Mouse (Mus musculus) neutrophil, adult 5-6 weeks (primary cell): ENCODE measurements around the gene Anapc16. TPM values are rescaled to one million over a fixed set of nuclear protein-coding genes. Genes with fewer than 3 reads are reported as not detected.
"Not testable (repeated sequence)": the region's sequence is repeated elsewhere in the genome, so short reads cannot be mapped to it uniquely, and the experiment has no call there.

Source experiments
- ATAC-seq: fragments of 151-379, 151-347 bp; 2 replicates; pipeline ENCODE4 v1.8.0; 2017; ENCODE audit warnings: mild to moderate bottlenecking, moderate TSS enrichment; ENCODE audit not compliant: insufficient number of reproducible peaks, poor library complexity, low FRiP score, severe bottlenecking; ENCODE audit errors: extremely low read depth
- total RNA-seq: library from RNA; stranded (forward); fragments of 200-1000 nt; gene quantifications from 2 replicates; pipeline ENCODE4 v1.2.3, GENCODE M21; 2017

Anapc16 gene
- total RNA-seq, 1 experiment from 2014 or later = 56.3 TPM

GRCm38 (mm10) chr10:60003213-60003752 is 348 bp upstream of the Anapc16 start:
- no peak for ATAC-seq

DNA sequence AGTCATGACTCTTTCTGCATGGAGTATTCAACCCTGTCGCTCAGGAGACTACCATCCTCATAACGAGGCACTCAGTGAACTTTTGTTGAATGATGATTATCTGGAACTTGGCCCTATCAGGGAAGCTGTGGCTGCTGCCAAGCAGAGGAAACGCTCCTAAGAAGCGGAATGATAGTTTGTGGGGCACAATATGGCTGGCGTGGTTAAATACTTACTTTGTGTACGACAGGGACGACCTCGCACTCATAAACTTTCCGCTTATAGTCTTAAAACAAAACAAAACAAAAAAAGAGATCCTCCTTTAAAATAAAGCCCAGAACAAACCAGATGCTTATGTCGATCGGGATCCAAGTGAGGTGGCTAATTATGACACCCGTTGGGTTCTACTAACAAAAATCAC is 732 bp downstream of the Anapc16 start:
- no peak for ATAC-seq

DNA sequence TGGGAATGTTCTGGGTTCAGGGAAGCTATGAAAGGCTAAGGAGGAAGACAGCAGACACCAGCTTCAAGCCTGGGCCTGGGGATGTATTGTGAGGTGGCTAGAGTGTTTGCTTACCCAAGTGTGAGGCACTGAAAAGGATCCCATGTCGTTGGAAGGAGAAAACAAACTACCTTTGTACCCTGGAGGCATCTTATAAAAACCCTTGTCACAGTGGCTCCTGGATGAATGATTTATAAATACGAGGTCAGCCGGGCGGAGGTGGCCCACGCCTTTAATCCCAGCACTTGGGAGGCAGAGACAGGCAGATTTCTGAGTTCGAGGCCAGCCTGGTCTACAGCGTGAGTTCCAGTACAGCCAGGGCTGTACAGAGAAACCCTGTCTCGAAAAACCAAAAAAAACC is 1.3 kb downstream of the Anapc16 start:
- ATAC-seq = not testable (repeated sequence)

- no peak for ATAC-seq
Observed at GRCm38 (mm10) chr10:59999057-59999456, 3.9 kb downstream of the Anapc16 start.

DNA sequence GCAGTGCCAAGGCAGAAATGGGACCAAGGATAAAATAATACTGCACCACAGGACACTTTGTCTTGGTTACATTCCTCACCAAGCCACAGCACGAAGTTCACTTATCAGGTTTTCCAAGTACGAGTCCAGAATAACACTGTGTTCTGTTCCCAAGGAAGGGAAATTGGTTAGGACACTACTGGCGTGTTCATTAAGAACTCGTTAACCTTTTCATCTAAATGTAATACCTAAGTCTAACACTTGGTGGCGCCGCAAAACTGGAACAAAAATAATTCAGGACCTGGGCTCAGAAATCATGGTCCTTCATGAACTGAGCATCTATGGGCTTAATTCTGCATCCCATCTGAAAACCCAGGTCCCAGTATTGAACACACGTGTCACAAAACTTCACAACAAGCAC is 5.3 kb downstream of the Anapc16 start:
- peak; percentile 57; the same call in 1 of the 2 replicates for ATAC-seq

GRCm38 (mm10) chr10:59995889-59996288 is 7.0 kb downstream of the Anapc16 start:
- no peak for ATAC-seq

DNA sequence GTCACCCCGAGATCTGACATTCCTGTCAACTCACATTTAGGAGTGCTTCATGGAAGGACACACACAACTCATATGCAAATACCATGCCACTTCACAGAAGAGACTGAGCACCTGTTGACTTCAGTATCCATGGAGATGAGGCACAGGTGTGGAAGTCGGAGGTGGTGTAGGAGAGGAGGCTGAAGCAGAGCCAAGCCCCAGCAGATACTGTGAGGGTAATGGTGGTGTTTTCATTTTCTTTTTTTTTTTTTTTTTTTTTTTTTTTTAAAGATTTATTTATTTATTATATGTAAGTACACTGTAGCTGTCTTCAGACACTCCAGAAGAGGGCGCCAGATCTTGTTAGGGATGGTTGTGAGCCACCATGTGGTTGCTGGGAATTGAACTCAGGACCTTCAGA is 9.1 kb downstream of the Anapc16 start:
- not testable (repeated sequence) for ATAC-seq

GRCm38 (mm10) chr10:59992024-59992423 is 10.9 kb downstream of the Anapc16 start:
- no peak for ATAC-seq

DNA sequence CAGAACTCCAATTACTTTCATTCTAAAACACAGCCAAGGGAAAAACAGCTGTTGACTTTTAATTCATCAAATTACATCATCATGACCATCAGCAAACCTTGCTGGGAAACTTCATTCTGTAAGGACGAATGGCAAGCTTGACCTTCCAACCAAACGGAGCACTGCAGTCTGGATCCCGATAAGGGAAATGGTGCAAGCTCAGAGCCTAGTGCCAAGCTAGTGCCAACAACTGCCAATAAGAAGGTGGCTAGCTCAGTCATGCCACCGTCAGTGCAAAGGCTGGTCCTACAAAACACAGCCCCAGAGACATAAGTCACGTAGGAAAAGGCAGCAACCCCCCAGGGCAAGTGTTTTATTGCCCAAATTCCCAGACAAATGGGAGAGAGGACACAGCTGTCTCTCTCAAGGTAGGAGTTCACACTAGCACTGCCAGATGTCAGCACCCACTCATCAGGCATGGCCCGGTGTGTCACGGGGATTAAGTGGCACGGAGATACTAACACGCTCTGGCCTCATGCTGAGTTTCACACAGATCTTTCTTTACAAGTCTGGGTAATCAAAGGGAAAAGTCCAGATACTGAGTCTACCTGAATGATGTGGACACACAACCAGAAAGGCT is 11.6 kb downstream of the Anapc16 start:
- ATAC-seq = no peak

DNA sequence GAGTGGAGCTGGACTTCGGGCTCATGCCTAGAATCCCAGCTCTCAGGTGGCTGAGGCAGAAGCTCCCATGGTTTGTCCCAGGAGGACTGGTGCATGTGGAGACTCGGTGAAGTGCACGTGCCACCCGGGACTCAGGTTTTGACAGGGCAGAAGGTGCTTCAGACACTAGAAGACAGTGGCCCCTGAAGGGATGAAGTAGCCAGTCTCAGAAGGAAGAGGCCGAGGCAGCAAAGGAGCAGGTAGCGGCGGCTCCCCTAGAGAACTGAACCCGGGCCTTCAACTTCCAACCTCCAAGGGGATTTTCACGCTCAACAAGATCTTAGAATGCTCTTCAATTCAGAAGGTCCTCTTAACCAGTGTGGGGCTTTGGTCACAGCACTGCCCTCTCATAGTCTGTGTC is 12.5 kb downstream of the Anapc16 start:
- no peak for ATAC-seq

DNA sequence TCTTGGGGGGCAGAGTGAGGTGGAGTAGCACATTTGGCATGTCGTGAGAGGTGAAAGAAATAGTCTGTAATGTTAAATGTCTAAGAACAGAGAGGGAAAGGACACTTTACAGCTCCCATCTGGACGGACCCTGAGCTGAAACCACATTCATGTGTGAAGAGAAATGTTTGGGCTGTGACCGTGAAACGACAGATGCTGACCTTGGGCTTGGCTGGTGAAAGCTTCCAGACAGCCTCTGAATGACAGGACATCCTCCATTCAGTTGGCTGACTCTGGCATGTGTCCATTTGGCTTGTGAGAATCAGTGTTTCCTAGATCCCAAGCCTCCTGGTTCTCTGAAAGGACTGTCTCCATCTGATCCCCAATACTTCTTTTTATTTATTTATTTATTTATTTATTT is 14.9 kb downstream of the Anapc16 start:
- ATAC-seq = no peak

DNA sequence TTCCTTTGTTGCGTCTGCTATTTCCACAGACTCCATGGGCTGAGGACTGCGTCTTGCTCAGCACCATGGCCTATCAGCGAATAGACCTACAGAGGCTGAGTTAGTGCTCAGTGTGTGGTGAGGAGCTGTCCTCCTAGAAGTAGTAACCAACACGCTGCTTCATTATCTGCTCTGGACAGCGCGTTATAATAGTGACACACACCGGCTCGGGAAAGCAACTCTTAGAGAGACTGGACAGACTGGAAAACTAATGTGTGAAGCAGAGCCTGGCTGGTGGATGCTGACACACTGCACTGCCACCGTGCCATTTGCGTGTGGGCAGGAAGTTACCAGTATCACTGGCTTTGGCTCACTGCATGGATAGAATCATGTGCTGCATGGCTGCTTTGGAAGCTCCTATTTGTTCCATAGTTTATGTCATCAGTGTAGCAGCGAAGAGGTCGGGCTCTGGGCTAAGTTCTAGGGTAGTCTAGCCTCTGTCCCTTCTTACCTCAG is 20.5 kb downstream of the Anapc16 start:
- ATAC-seq = no peak

- ATAC-seq = no peak
Observed at GRCm38 (mm10) chr10:59981792-59982191, 21.1 kb downstream of the Anapc16 start.

DNA sequence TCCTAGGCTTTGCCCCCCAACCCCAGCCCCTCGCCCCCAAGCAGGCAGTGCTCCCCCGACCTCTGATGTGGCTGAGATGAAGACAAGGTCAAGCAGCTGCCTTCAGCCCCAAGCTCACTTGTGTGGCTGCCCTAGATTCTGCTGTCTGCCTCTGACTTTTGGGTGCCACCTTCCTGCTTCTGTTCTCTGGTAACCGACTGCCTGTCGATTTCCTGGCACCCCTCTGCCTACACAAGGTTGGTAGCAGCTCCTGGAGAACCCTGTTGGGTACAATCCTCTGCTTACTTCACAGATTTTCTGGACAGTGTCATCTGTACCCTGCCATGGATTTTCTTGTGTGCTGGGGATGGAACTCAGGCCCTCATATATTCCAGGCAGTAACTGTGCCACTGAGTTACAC is 21.6 kb downstream of the Anapc16 start:
- ATAC-seq = peak; percentile 1; the same call in 1 of the 2 replicates

GRCm38 (mm10) chr10:59980815-59981244 is 22.1 kb downstream of the Anapc16 start:
- ATAC-seq = peak; percentile 84

DNA sequence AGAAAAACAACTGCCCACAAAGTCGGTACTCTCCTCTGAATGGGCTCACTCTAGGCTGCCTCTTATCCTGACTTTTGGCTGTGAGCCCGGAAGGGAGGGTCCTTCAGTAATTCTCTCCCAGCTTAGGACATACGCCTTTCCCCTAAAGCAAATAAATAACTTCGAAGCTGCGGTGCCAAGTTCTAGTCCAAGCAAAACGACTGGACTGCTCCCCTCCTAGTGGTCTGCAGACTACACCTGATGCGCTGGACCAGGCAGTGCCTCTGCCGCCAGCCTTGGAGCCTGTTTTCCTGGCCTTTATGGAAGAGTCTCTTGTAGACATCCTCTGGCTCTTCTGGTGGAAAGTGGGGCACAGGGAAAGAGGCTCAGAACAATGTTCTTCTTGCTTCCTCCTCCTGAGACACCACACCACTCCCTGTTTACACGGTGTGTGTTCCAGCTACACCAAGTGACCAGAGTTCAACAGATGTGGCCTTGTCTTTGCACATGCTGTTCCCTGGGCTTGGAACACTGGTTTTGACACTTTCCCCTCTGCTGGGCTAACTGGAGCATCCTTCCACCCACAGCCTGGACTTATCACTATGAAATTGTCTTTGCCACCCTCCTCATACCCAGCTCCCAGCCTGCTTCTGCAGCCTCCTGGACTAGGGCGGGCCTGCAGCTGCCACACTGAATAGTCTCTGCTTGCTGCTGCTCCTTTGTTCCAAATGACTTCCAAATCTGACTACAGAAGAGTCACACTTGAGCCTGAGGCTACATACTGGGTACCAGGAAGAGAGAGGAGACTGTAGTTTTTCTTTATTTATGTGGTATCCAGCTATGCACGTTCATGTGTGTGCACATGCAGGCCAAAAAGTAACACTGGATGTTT is 23.8 kb downstream of the Anapc16 start:
- no peak for ATAC-seq

- no peak for ATAC-seq
Observed at GRCm38 (mm10) chr10:59978401-59978800, 24.5 kb downstream of the Anapc16 start.

DNA sequence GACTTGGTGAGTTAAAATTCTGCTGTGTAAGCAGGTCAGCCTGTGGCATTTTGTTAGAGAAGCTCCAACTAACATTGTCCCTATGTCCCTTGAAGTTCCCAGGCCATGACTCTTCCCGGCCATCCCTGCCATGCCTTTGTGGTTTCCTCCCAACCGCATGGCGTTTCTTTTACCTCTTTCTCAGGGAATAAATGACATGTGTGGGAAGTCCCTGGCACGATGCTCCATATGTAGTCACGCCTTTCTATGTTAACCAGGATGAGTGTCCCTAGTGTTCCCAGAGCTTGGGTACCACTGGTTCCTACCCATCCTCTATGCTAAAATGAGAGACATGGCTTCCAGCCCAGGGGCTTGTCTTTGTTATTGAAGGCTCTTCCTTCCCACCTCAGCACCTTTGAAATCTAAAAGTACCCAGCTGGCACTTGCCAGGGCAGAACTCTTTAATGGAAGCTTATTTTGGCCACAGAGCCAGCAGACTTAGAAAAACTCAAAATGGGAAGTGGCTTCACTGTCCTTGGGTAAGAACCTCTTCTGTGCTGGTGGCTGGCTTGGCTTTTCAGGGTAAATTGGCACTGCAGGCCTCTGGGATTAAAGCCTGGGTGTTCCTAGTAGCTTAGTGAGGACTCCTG is 25.1 kb downstream of the Anapc16 start:
- no peak for ATAC-seq

DNA sequence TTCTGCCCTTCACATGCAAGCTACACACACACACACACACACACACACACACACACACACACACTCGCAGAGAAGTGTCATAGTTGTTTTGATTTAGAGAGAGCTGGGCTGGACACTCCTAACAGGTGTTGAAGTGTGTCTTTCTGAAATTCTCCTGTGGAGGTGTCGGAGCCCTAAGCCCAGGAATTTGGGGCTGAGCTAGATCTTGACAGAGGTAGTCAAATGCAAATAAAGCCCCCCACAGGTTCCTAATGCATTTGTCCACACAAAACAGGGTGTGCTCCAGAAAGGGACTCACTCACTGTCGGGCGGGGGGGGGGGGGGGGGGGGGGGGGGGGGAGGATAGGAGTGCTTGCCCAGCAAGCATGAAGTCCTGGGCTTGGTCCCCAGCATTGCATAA is 25.8 kb downstream of the Anapc16 start:
- no peak for ATAC-seq
